ENCODE assay signal across 9 mouse cellular contexts in genomic region chr19:57078867-57079605, GRCm38 (mm10).
DNase-seq lines count a peak whose midpoint lies in the region; ATAC-seq lines count a peak whose summit lies in the region.
"Had no signal": no experiment of that assay in that cellular context is flagged by ENCODE, and none has a peak within 500 bp of the region (broad histone marks: within the 10 kb centered on the region; RNA-seq: fewer than 3 reads in every experiment).

No protein-coding gene starts in this region.

- peaks cover 19% of the 10 kb centered on the region for H3K4me1 ChIP-seq in neural tube, embryonic 12.5 days
- peaks cover 37% of the 10 kb centered on the region for H3K4me1 ChIP-seq in forebrain, embryonic 13.5 days
- peaks cover 20% of the 10 kb centered on the region for H3K4me1 ChIP-seq in hindbrain, embryonic 14.5 days (replicated peaks; ENCODE audit: control insufficient read depth, insufficient read depth, low read length)
- peaks cover 43% of the 10 kb centered on the region for H3K4me1 ChIP-seq in limb, embryonic 10.5 days

- H3K4me2 ChIP-seq in neural tube, embryonic 12.5 days (replicated peaks) = no peak overlapping the region
- H3K4me2 ChIP-seq in forebrain, embryonic 13.5 days = peak overlapping the region; percentile 35
- no peak overlapping the region for H3K4me2 ChIP-seq in hindbrain, embryonic 14.5 days (replicated peaks)

- H3K27ac ChIP-seq in neural tube, embryonic 12.5 days = no peak overlapping the region
- peak overlapping the region; percentile 48; the same call in 1 of the 2 replicates for H3K27ac ChIP-seq in forebrain, embryonic 13.5 days
- H3K27ac ChIP-seq in hindbrain, embryonic 14.5 days = peak overlapping the region; percentile 58
- 0 out of 2 replicates have a peak overlapping the region, but pooled peaks have one; percentile 23 for H3K27ac ChIP-seq in limb, embryonic 10.5 days
- H3K27ac ChIP-seq: liver, embryonic 14.5 days had no signal

- ATAC-seq in neural tube, embryonic 12.5 days (ENCODE audit: low FRiP score, low read depth) = 0 out of 2 replicates have a peak, but pooled peaks have one; percentile 37
- ATAC-seq in forebrain, embryonic 13.5 days = peak; percentile 39; the same call in 1 of the 2 replicates
- peak; percentile 60 for ATAC-seq in hindbrain, embryonic 14.5 days (ENCODE audit: low FRiP score)

- no peaks in the 10 kb centered on the region for H3K9me3 ChIP-seq in neural tube, embryonic 12.5 days
- H3K9me3 ChIP-seq in forebrain, embryonic 13.5 days (replicated peaks) = no peaks in the 10 kb centered on the region
- no peaks in the 10 kb centered on the region for H3K9me3 ChIP-seq in hindbrain, embryonic 14.5 days (ENCODE audit: control insufficient read depth, low read length)
- H3K9me3 ChIP-seq in limb, embryonic 10.5 days (replicated peaks) = no peaks in the 10 kb centered on the region

- DNase-seq in neural tube, embryonic 10.5 days (ENCODE audit: extremely low spot score, low spot score) = no peak
- peak; percentile 58 for DNase-seq in hindbrain, embryonic 14.5 days (ENCODE audit: low spot score)
- no peak for DNase-seq in limb, embryonic 10.5 days (ENCODE audit: low spot score)
- peak; percentile 85 for DNase-seq in skeletal muscle tissue, adult 2 months (ENCODE audit: low read depth, low spot score)
- DNase-seq in spleen, postnatal 14 days (ENCODE audit: low spot score in 2 of 2) = no peak
- no peak for DNase-seq in urinary bladder, postnatal 36 days (ENCODE audit: low spot score in 2 of 2)

- H3K36me3 ChIP-seq in neural tube, embryonic 12.5 days = no peaks in the 10 kb centered on the region
- H3K36me3 ChIP-seq in forebrain, embryonic 13.5 days (ENCODE audit: poor library complexity, severe bottlenecking) = no peaks in the 10 kb centered on the region
- H3K36me3 ChIP-seq in hindbrain, embryonic 14.5 days (replicated peaks; ENCODE audit: control insufficient read depth, insufficient read depth) = no peaks in the 10 kb centered on the region
- H3K36me3 ChIP-seq in limb, embryonic 10.5 days = no peaks in the 10 kb centered on the region

- no peak overlapping the region for H3K9ac ChIP-seq in neural tube, embryonic 12.5 days
- H3K9ac ChIP-seq in forebrain, embryonic 13.5 days = no peak overlapping the region
- no peak overlapping the region for H3K9ac ChIP-seq in hindbrain, embryonic 14.5 days
- H3K9ac ChIP-seq: liver, embryonic 14.5 days had no signal

- H3K4me3 ChIP-seq in neural tube, embryonic 12.5 days = no peak overlapping the region
- H3K4me3 ChIP-seq in forebrain, embryonic 13.5 days = no peak overlapping the region
- no peak overlapping the region for H3K4me3 ChIP-seq in hindbrain, embryonic 14.5 days (replicated peaks; ENCODE audit: low read length)
- no peak overlapping the region for H3K4me3 ChIP-seq in limb, embryonic 10.5 days

- H3K27me3 ChIP-seq in neural tube, embryonic 12.5 days (replicated peaks) = no peaks in the 10 kb centered on the region
- H3K27me3 ChIP-seq in forebrain, embryonic 13.5 days = peaks cover 3% of the 10 kb centered on the region; the same call in 1 of the 2 replicates
- no peaks in the 10 kb centered on the region for H3K27me3 ChIP-seq in hindbrain, embryonic 14.5 days (ENCODE audit: control insufficient read depth, insufficient read depth, low read length)
- H3K27me3 ChIP-seq in limb, embryonic 10.5 days (ENCODE audit: low read depth, poor library complexity, severe bottlenecking) = peaks cover 64% of the 10 kb centered on the region

- WGBS in neural tube, embryonic 12.5 days = 61% methylated on average over 10 of the region's 10 CpGs
- 26% methylated on average over 10 of the region's 10 CpGs for WGBS in forebrain, embryonic 13.5 days
- WGBS in hindbrain, embryonic 14.5 days = 45% methylated on average over 10 of the region's 10 CpGs
- 78% methylated on average over 10 of the region's 10 CpGs for WGBS in limb, embryonic 10.5 days

Comparison
In these comparisons a context has a peak if more than half of its experiments do, and no peak if none do; other contexts are left out.
1. DNase-seq: peak in hindbrain, embryonic 14.5 days (single experiment) and skeletal muscle tissue, adult 2 months (single experiment); none in neural tube, embryonic 10.5 days (single experiment), limb, embryonic 10.5 days (single experiment), spleen, postnatal 14 days (0 of 2) and urinary bladder, postnatal 36 days (0 of 2).
2. Peak in every context shown above with its lines, with median percentiles within 50 percentile points of each other: ATAC-seq.